Mouse (Mus musculus): ENCODE measurements at regions not wholly inside any gene's neighbourhood (a gene's known extent, or its start where the extent isn't known, plus 50 kb on each side); places are given as distances from the start of the nearest gene placed in this dataset.

DNA sequence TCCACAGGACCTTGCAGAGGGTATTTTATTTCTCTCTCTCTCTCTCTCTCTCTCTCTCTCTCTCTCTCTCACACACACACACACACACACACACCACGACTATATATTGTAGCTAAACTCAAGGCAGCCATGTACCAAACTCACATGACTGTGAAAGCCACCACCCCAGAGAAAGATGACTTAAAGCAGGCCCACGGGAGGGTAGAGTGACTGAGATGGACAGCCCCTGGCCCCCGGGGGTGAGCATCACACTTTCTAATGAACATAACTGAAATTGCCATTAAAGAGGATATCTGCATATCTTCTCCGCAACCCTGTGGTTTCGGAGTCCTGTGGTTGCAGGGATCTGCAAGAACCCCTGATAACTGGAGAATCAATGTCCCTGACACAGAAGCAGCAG lies 197.1 kb upstream of the Spdye4c start:
- no peak for DNase-seq (ENCODE audit: low read depth, low spot score)

GRCm38 (mm10) chr2:128395308-128396007 lies 195.6 kb upstream of the Spdye4c start:
- no peak for DNase-seq (ENCODE audit: low read depth, low spot score)

GRCm38 (mm10) chr2:128396008-128396346 lies 195.0 kb upstream of the Spdye4c start:
- DNase-seq (ENCODE audit: low read depth, low spot score) = peak; percentile 79

DNA sequence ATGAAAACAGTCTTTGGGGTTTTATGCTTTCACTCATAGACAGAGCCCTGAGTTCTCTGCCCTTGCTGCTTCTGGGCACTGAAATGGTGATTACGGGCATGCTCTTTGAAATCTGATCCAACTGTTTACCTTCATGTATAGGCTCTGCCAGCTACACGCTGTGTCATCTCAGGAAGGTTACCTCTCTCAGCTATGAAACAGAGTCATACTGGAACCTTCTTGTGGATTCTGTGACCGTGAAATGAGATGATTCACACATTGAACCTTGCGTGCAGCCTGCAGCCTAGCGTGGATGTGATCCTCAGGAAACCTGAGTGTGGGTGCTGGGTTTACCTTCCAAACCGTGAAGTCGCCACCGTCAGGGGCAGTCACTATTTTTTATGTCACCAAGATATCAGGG lies 189.7 kb upstream of the Spdye4c start:
- DNase-seq (ENCODE audit: low read depth, low spot score) = no peak

DNA sequence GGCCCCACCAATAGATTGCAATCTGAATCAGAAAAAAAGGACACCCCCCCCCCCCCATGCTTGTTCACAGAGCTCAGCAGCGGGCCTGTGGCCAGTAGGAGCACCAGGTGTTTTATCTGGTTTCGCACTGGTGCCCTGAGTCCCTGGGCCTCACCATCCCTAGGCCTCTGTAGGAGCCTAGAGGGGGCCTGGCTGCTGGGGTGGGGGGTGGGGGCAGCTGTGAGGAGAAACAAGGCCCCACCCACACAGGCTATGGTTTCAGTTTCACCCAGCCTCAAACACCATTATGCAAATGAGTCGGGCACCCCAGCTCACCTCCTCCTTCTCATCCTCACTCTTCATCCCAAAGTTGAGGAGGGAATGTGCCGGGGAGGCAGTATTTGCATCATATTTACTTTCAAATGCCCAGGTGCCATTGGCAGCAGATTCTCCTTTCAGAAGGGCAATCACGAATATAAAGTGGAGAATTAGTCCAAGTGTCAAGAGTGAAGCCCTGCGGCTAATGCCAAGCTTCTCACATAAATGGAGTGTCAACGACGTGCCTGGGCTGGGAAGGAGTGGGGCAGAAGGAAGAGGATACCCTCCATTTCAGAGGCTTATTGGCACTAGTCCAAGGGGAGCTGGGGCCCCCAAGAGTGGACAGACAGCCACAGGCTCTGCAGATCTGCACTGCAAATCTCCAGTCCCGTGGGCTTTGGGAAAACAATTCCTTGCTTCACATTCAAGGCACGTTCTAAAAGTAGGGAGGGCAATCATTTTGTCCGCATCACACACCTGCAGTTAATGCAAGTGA lies 187.7 kb upstream of the Spdye4c start:
- DNase-seq (ENCODE audit: low read depth, low spot score) = no peak

- DNase-seq (ENCODE audit: low read depth, low spot score) = no peak
These were observed 186.6 kb upstream of the Spdye4c start for GRCm38 (mm10) chr2:128404405-128404804.

DNA sequence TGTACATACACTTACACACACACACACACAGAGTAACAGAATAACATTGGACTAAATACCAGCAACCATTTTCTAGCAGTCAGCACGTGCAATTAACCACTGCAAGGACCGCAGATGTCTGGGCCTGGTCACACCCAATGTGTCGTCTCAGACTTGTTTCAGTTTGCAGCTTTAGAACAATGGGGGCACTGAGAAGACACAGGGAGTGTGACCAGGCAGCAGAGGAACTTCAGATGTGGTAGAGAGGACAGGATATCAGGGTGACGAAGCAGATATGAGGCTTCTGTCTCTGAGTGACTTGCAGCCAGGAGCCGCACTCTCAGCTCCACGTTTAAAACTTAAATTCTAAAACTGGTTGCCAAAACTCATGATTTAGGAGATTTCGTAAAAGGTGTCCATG lies 183.9 kb upstream of the Spdye4c start:
- no peak for DNase-seq (ENCODE audit: low read depth, low spot score)

DNA sequence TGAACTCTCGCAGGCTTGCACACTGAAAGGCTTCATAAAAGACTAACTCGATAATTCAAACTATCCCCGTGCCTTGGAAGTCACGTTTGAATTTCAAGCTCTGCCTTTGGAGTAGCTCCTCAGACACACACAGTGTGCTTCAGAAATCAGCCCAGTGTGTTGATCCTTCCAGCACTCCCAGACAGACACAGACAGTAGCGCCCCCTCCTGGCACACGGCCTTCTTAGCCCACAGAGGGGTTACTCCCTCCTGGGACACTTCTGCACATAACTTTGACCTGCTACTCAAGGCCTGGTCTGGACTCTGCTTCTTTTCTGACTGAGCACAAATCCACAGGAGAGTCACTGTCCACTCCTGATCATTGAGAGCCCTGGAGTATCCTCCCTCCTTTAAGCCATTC lies 182.3 kb upstream of the Spdye4c start:
- DNase-seq (ENCODE audit: low read depth, low spot score) = peak; percentile 74

- peak; percentile 90 for DNase-seq (ENCODE audit: low read depth, low spot score)
These were observed 178.7 kb upstream of the Spdye4c start for GRCm38 (mm10) chr2:128412352-128412751.

DNA sequence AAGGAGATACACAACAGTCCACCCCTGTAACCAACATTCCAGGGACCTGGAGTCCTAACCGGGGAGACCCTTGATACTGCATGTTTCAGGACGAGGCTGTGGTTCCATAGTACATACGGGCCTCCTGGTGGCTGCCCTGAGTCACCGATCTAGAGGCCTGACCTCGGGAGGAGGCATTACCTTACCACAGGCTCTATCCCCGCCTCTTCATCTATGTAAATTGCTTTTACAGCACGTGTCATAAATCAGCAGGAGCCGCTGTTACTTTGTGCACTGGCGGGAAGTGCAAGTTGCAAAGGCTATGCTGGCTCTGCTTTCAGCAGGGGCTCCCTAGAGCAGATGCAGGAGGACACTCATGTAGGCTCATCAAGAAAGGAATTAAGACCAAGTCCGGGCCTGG lies 178.0 kb upstream of the Spdye4c start:
- peak; percentile 59 for DNase-seq (ENCODE audit: low read depth, low spot score)

- no peak for DNase-seq (ENCODE audit: low read depth, low spot score)
These were observed 176.3 kb upstream of the Spdye4c start for GRCm38 (mm10) chr2:128414588-128415240.

GRCm38 (mm10) chr2:128416416-128416815 lies 174.6 kb upstream of the Spdye4c start:
- no peak for DNase-seq (ENCODE audit: low read depth, low spot score)

DNA sequence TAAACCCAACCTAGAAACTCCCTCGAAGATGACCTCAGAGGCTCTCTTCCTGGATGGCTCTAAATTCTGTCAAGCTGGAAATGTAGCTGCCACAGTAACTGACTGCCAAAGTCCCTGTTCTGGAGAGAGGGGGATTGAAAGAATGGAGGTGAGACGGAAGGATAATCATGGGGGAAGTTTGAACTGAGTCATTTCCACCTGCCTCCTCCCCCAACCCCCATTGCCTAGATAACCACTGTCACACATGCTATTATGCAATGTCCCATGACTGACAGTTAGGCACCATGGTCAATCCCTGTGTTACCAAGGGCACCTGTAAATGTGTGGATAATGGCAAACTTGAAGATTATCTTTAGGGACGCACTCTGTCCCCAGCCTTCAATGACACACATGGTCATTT lies 172.0 kb upstream of the Spdye4c start:
- DNase-seq (ENCODE audit: low read depth, low spot score) = no peak

GRCm38 (mm10) chr2:128420406-128420805 lies 170.6 kb upstream of the Spdye4c start:
- DNase-seq (ENCODE audit: low read depth, low spot score) = no peak

DNA sequence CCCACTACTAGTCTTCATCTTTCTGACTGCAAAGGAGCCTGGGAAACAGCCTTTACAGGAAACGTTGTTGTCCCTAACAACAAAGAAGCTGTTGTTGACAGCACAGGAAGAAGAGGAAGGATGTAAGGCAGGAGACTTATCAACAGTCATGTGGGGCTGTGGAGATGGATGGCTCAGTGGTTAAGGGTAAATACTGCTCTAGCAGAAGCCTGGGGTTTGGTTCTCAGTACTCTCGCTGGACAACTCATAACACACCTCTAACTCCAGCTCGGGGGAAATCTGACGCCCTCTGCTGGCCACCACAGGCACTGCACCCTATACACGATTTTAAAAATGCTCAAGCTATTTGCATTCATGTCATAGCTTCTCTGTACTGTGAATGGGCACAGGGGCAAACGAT lies 168.3 kb upstream of the Spdye4c start:
- peak; percentile 55 for DNase-seq (ENCODE audit: low read depth, low spot score)

- DNase-seq (ENCODE audit: low read depth, low spot score) = no peak
These were observed 166.8 kb upstream of the Spdye4c start for GRCm38 (mm10) chr2:128424236-128424635.

- DNase-seq (ENCODE audit: low read depth, low spot score) = peak; percentile 12
These were observed 163.7 kb upstream of the Spdye4c start for GRCm38 (mm10) chr2:128427181-128427880.

- peak; percentile 74 for DNase-seq (ENCODE audit: low read depth, low spot score)
These were observed 162.9 kb upstream of the Spdye4c start for GRCm38 (mm10) chr2:128428154-128428553.

GRCm38 (mm10) chr2:128428651-128429633 lies 162.1 kb upstream of the Spdye4c start:
- peak; percentile 66 for DNase-seq (ENCODE audit: low read depth, low spot score)

DNA sequence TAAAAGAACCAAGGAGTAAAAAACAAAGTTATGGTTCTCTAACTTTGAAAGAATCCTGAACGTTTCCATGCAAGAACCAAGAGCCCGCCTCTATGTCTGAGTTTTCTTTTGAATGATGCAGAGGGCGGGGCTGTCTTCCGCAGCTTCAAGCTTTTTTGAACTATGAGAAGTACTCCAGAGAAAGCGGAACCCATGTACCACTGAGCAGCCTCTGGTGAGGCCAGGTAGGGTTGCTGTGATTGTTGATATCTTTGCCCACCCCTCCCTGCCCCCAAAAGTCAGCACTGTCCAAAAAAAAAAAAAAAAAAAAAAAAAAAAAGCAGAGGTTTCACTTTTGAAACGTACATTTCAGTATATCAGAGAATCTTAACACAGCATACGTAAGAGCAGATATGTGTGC lies 161.2 kb upstream of the Spdye4c start:
- no peak for DNase-seq (ENCODE audit: low read depth, low spot score)

DNA sequence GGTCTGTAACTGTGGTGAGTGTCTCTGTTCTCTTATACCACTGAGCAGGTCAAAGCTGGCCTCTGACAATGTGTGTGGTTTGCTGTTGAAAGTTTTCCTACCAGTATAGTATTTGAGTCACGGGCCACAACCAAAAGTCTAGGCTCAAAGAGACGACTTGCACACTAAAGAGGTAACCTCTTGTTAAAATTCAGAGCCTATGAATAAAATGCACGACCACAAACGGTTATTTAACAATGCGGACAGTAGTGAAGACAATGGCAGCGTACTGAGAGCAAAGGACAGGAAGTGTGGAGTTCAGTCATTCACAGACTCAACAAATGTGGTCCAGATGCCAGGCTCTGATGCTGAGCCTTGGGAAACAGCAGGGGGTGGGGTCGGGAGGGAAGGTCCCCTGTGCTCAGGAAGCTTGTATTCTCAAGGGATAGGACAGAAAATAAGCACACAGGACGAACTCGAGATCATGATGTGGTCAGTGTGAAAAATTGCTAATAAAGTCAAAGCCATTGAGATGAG lies 160.2 kb upstream of the Spdye4c start:
- peak; percentile 87 for DNase-seq (ENCODE audit: low read depth, low spot score)
